12 mouse cellular contexts compared by ENCODE assay signal in the genomic region with DNA sequence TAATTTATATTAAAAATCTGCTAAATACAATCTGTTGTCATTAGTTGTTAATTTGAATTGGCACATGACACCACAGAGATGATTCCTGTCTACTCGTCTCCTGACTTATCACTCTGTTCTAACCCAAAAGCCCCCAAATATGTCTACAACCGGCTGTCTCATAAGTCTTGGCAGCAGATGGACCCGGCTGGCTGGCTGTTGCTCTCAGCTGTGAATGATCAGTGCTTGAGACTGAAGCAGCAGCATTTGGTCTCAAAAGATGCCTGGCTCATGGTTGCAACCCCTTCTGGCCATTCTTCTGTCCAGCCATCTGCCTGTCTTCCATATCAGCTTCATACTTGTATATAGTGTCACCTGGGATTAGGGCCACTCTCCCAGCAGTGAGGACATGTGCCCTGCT.
DNase-seq lines count a peak whose midpoint lies in the region; ATAC-seq and TF ChIP-seq lines count a peak whose summit lies in the region.
"Had no signal": no experiment of that assay in that cellular context is flagged by ENCODE, and none has a peak within 500 bp of the region (broad histone marks: within the 10 kb centered on the region; RNA-seq: fewer than 3 reads in every experiment).

No protein-coding gene starts in this region.

- no peaks in the 10 kb centered on the region for H3K4me1 ChIP-seq in lung, postnatal 0 days (ENCODE audit: insufficient read depth, low read depth, low read length)

- H3K9me3 ChIP-seq in lung, postnatal 0 days (ENCODE audit: low read length), result no peaks in the 10 kb centered on the region

- 57% methylated on average over 3 of the region's 3 CpGs for WGBS in lung, postnatal 0 days

- TF ChIP-seq EP300 in lung, postnatal 0 days (IDR thresholded peaks at IDR 0.05), result no peak

- intact Hi-C loops in gastrocnemius, adult 2 months (cut with DNase I), result no loop called here

- no peak overlapping the region for H3K4me3 ChIP-seq in gastrocnemius, adult 2 months
- H3K4me3 ChIP-seq in lung, postnatal 0 days (ENCODE audit: low read depth, low read length), result no peak overlapping the region
- H3K4me3 ChIP-seq: myocyte had no signal

- H3K27ac ChIP-seq in gastrocnemius, adult 2 months, result no peak overlapping the region
- no peak overlapping the region for H3K27ac ChIP-seq in lung, postnatal 0 days (ENCODE audit: low read length)

- H3K4me2 ChIP-seq in lung, postnatal 0 days (replicated peaks; ENCODE audit: low read depth, low read length), result no peak overlapping the region

- no peaks in the 10 kb centered on the region for H3K27me3 ChIP-seq in lung, postnatal 0 days (replicated peaks; ENCODE audit: insufficient read depth, low read length)
- H3K27me3 ChIP-seq: Patski had no signal

- DNase-seq in gastrocnemius, adult 2 months, result peak; percentile 22
- no peak for DNase-seq in gastrocnemius, adult 8-10 months (ENCODE audit: low spot score in 2 of 2)
- peak; percentile 31 for DNase-seq in lung, postnatal 10 days
- no peak for DNase-seq in lung, postnatal 0 days (ENCODE audit: low spot score)
- DNase-seq in gastrocnemius, postnatal 25 days, result peak; percentile 26
- peak; percentile 59 to 68 for DNase-seq in layer of hippocampus, postnatal 10 days (ENCODE audit: low spot score in 2 of 2)
- DNase-seq in T-cell, adult 2 months (ENCODE audit: low spot score), result no peak
- no peak for DNase-seq in urinary bladder, postnatal 36 days (ENCODE audit: low spot score in 2 of 2)
- DNase-seq: adrenal gland, postnatal 10 days; kidney, postnatal 25 days had no signal

- no peak overlapping the region for H3K9ac ChIP-seq in lung, postnatal 0 days (replicated peaks; ENCODE audit: low read depth)

- no peaks in the 10 kb centered on the region for H3K36me3 ChIP-seq in lung, postnatal 0 days (ENCODE audit: insufficient read depth, low read length)

- ATAC-seq in lung, postnatal 0 days, result no peak
- ATAC-seq: Patski had no signal

- TF ChIP-seq CTCF in gastrocnemius, adult 2 months (IDR thresholded peaks at IDR 0.05), result no peak
- no peak for TF ChIP-seq CTCF in lung, postnatal 0 days (IDR thresholded peaks at IDR 0.05)

Comparison
In these comparisons a context has a peak if more than half of its experiments do, and no peak if none do; other contexts are left out.
1. DNase-seq: peak in gastrocnemius, adult 2 months (single experiment), lung, postnatal 10 days (single experiment), gastrocnemius, postnatal 25 days (single experiment) and layer of hippocampus, postnatal 10 days (2 of 2); none in gastrocnemius, adult 8-10 months (0 of 2), lung, postnatal 0 days (single experiment), T-cell, adult 2 months (single experiment) and urinary bladder, postnatal 36 days (0 of 2).